Mouse (Mus musculus) B cell, adult 62 days (primary cell): ENCODE measurements around the gene Mtfr2. TPM values are rescaled to one million over a fixed set of nuclear protein-coding genes. Genes with fewer than 3 reads are reported as not detected.

Experiments used
- total RNA-seq: library from RNA; stranded (reverse); gene quantifications from 4 replicates; pipeline ENCODE4 v1.2.4, GENCODE M21; 2023

The Mtfr2 gene
- total RNA-seq, result 0.88 to 1.4 TPM (median 1.2 TPM) in 4 replicates

GRCm38 (mm10) chr10:20347285-20348214 is at the start of gene Mtfr2:
Gene Mtfr2 (plus strand): TSS chr10:20347770.

GRCm38 (mm10) chr10:20311918-20312735 is 35.4 kb upstream of the Mtfr2 start, which contains the start of gene Bclaf1:
Gene Bclaf1 (plus strand): TSS chr10:20312469.

Other genes with a start within 250 kb of the Mtfr2 start
- gene Map7, start 199.3 kb upstream of the Mtfr2 start, total RNA-seq, result 8.3 to 10.2 TPM (median 8.7 TPM) in 4 replicates
- 246 to 271 TPM (median 261 TPM) in 4 replicates for gene Bclaf1, start 35.3 kb upstream of the Mtfr2 start, total RNA-seq